Mouse (Mus musculus) spleen, postnatal 10 days (tissue): ENCODE data around the gene Gabbr2.
A peak's percentile ranks its signal among the peaks of the same experiment; 100 is the strongest.

Experiments used
- DNase-seq, 2 experiments: peaks; one replicate each; pipeline ENCODE4 v3.0.0; 2021 to 2022; ENCODE audit warnings: low spot score in 2 of 2

Gene Gabbr2

GRCm38 (mm10) chr4:46991016-46991958, at the start of gene Gabbr2:
Gabbr2 (minus strand) TSS chr4:46991873.
- no peak for DNase-seq

DNA sequence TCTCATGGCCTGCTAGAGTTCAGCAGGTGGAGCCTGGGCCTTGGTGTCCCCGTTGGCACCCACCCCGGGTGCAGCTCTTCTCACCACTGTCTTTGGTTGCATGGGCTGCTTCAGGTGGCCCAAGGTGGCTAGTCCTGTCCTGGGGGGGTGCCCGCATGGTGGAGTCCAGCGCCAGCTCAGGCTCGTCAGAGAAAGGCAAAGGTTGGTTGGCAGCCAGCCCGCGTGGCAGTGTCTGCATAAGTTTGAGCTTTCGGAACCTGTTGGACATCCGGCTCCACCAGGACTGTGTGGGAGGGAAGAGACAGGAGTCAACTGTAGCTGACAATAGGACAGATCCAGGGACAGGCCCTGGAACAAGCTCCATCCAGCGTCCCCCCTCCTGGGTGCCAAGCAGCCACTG, 47.9 kb upstream of the Gabbr2 start:
- no peak for DNase-seq

- DNase-seq = peak; percentile 65 to 84
Measured at GRCm38 (mm10) chr4:47037321-47037657, 45.6 kb upstream of the Gabbr2 start.

DNA sequence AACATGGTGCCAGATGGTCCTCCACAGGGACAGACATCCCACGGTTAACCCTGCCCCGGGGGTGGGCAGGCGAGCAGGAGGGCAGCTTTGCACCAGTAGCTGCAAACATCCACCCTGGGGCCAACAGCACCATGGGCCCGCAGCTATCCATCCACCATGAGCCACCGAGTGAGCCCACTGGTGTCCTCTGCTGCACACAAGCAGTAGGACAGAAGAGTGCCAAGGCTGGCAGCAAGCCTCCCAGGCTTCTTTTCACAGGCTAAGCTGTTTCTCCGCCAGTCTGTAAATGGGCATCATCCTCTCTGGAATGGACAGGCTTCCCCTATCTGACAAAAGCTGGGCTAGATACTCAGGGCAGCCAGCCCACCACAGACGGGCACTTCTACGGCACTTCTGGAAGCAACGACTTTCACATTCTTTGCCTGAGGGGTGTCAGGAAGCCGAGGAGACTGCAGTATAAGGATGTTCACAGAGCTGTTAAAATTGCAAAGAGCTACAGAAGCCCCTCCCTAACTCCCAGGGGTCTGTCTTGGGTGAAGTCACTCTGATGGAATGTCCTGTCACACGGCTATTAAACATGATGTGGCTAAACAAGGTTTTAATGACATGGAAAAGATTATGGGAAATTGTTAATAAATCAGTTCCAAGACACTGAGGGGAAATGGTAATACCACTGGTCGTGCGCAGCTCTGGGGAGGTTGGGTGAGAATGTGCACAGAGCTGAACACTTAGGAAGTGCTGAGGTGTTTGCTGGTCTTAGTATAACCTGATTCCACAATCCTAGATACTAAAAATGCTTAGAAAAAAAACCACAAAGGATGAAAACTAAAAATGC, 45.0 kb upstream of the Gabbr2 start:
- DNase-seq = no peak

DNA sequence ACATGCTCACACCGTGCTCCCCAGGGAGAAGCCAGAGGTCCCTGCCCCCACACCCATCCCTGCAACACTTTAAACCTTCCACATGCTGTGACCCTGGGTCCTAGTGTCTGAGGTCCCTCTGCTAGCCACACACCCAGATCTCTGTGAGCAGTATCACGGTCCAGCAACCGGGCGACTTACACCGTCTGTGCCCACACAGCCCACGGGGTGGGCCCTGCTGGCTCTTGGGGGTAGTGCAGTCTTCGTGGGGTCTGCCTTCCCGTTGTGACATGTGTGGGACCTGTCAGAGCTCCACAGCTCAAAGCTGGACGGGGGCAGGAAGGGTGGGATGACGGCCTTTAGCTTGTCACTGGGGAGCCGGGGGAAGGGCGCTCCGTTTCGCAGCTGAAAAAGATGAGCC, 43.9 kb upstream of the Gabbr2 start:
- DNase-seq = no peak

DNA sequence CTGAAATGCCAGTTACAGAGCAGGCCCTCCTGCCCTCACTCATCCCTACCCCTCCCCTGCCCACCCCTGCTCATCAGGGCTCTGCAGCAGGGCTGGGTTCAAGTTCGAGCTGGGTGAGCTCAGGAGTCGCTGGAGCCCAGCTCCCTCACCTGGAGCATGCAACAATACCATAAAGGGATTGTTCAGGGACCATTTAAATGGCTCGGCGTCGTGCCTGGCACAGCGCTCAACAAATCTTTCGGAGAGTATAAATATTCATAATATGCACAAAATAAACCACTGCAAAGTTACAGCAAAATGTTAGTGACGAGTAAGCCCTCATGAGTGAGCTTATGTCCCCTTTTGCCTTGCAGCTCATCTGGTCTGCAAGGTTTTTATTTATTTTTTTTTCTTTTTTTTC, 40.5 kb upstream of the Gabbr2 start:
- no peak for DNase-seq

DNA sequence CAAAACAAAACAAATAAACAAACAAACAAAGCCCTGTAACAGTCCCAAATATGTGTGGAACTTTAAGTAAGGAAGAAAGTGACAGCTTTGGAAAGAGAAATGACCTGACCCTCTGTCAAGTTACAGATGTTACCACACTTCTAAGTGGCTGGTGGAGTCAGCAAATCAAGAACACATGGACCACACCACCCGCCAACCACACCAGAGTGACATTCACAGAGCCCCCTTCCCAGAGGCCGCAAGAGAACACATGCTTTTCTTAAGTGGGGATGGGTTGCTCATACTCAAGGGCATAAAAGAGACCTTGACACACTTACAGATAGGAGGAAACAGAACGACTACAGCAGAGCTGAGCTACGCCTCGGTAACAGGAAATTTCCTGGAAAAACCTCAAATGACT, 37.1 kb upstream of the Gabbr2 start:
- DNase-seq = no peak

DNA sequence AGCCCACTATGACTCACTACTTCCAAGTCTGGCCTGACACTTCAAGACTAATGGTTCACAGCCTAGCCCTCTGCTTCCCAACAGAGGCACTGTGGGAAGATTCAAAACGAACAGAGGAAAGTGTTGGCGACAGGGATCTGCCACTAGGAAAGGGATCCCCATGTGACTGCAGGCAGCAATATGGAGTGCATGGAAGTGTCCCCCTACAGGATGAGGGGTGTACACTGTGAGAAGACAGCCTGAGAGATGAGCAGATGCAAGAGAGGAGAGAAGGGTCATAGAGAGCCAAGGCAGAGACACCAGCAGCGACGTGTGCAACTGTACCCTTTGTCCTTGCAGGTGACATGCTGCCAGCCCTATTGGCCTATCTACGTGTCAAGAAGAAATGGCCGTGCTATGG, 32.3 kb upstream of the Gabbr2 start:
- DNase-seq = no peak

DNA sequence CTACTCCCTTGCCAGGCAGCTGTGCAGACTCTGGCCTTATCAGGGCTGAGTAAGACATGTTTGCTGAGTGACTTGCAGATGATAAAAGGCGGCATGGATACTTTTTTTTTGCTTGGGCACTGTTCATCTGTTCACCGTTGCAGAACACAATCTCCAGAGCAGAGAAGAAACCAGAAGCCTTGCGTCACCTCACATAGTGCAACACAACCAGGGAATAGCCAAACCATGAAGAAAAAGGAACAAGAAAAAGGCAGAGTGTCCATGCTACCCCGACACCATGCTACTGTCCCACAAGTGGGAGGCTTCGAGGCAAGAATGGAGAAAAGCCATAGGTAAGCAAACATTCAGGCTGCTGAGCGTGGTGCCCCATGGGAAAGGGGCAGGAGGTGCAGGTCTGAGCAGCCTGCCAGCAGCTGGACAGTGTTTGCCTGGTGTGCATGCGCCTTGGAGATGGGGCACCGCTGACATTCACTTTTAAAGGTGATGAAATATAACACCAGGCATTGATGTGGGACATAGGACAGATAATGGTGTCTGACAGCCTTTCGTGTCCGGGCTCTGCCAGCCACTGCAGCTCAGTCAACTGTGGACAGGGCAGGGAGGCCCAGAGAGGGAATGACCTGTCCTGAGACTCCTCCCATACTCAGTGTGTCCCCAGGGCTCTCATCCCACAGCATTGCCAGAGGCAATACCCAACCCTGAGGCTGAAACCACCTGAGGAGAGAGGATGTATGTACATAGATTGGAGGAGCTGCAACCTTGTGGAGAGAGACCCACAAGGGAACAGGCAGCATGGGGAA, 31.3 kb upstream of the Gabbr2 start:
- DNase-seq = no peak

DNA sequence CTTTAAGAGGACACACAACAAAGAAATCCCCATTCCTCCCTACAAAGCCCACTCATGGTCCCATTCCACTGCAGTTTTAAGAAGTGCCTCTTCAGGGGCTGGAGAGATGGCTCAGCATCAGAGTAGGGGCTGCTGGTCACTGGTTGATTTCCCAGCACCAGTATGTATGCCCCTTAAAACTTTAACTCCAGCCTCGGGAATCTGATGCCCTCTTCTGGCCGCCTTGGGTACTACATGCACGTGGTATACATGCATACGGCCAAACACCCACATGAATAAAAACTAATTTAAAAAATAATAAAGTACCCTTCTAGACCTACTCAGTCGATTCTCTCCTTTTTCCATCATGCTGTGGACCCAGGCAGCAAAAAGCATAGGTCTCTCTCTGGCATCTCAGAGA, 28.9 kb upstream of the Gabbr2 start:
- DNase-seq = peak; percentile 69 to 85

- DNase-seq = no peak
Measured at GRCm38 (mm10) chr4:47015156-47015555, 23.5 kb upstream of the Gabbr2 start.

GRCm38 (mm10) chr4:47012476-47012875, 20.8 kb upstream of the Gabbr2 start:
- DNase-seq = no peak

DNA sequence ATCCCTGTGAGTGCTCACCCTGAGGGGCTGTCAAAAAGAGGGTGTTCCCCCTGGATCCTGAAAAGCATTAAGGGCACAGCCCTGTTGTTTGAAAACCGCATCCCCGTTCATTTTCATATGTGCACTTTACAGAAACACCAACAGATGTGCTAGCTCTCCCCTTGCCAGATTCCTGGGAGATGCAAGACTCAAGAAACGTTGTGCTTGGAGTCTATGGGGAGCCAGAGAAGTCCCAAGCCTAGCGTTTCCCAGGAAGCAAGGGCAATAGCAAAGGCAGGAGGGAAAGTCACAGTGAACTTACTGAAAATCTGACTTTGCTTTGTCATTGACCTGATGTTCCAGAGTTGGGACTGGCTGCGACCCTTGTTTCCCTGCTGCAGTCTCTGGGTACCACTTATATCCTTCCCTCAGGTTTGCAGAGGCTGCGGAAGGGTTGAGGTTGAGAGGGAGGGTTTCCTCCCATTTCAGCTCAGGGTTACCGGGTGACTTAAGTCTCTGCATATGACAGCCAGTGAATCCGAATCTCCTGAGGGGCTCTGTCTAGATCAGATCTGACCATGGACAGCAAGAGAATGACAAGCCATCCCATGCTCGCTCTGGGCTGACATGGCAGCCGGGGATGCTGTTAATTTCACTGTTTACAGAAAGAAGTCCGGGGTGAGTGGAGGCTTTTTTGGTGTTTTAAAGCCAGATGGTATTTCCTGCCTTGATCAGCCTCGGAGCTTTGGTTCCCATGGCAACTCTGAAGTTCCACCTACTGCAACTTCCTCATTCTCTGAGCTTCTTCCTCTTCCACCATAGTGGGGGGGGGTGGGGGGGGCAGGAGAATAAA, 18.9 kb upstream of the Gabbr2 start:
- peak; percentile 40 to 66 for DNase-seq

DNA sequence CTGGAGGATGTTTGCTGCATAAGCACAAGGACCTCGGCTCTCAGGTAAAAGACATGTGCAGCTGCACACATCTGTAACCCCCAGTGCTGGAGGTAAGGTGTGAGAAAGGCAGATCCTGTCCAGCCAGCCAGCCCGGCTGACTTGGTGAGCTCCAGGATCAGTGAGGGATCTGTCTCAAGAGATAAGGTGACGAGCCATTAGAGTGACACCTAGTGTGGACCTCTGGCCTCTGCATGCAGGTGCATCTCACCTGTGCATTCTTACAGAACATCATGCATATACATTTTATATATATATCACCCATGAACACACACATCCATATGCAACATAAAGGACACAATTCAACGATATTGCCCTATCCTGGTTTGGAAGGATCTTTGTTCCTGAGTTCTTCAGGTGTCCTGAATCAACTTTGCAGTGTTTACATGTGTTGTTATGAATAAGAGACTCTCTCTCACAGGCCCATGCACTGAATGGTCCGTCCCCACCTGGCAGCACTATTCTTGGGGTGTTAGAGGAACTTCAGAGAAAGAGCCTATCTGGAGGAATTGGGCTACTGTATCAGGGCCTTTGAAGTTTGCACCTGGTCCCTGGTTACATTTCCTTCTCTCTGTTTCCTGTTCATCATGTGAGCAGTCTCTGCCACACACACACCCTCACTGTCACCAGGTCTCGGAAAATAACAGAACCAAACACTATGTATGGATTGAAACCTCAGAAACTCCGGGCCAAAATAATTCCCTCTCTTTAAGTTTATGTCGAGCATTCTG, 9.1 kb upstream of the Gabbr2 start:
- no peak for DNase-seq

GRCm38 (mm10) chr4:46997969-46998368, 6.3 kb upstream of the Gabbr2 start:
- DNase-seq = no peak

DNA sequence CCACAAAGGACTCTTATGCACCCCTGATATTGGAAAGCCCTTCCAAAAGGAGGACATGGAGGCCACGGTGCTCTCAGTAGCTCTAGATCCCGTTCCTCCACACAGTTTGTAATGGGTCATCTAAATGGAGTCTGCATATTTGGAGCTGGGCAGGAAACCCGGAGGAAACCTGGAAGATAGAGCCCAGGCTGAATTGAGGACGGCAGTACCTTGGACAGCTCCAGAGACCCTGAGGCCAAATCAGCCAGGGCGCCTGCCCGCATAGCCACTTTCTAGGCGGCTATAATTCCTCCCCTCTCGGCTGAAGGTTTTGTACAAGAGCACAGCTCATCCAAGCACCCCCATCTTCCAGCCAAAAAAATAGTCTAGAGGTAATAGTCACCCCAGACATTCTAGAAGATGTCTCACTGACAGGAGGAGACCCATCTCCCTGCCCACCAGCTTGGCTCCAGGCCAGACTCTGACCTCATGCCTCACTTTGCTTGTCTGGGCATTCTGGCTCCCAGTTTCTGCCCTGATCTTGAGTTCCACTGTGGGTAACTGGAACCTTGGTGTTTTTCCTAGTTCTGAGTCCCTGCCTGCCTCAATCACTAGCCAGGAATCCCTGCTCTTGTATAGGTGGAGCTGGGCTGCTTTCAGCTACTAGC, 1.3 kb upstream of the Gabbr2 start:
- peak in 1 of 2 experiments; percentile 54 for DNase-seq

- no peak for DNase-seq
Measured at GRCm38 (mm10) chr4:46991959-46992316, 265 bp upstream of the Gabbr2 start.

DNA sequence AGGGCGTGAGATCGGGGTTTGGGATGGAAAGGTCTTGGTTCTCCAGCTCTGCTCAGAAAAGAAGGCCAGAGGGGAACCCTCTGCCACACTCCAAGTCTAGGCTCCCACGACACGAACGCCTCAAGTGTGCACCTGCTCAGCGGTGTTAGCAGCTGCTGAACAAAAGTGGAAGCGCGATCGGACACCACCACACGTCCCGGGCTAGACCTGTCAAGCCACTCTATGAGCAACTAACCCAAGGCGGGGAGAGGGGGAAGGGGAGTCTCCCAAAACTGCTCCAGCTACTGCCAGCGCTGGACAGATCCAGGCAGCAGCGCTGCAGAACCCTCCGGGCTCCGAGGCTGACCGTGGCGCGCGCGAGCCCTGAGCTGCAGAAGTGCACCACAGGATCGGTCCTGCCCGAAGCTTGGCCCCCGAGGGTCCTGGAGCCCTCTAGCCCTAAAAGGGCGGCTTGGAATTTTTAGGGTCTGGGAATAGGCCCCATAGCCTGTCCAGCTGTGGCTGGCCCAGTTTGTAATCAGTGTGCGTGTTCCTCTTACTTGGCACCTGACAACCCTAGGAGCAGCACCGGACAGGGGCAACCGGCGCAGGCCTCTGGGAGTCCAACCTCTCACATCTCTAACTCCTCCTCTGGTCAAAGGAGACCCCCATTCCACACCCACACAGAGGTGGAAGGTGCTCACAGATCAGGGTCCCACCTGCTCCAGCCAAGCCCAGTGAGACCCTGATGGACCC, 1.2 kb downstream of the Gabbr2 start:
- no peak for DNase-seq

- DNase-seq = no peak
Measured at GRCm38 (mm10) chr4:46989842-46990241, 1.8 kb downstream of the Gabbr2 start.
